Mouse (Mus musculus) neural tube, embryonic 15.5 days (tissue): Measurements from ENCODE around the gene Med4. TPM values are rescaled to one million over a fixed set of nuclear protein-coding genes. Genes with fewer than 3 reads are reported as not detected.

ENCODE experiments used
- ATAC-seq: fragments of 200-750 bp; cut with Nextera tagmentation; 2 replicates; pipeline ENCODE4 v1.8.0; 2017; ENCODE audit warnings: mild to moderate bottlenecking, moderate TSS enrichment, moderate library complexity; ENCODE audit not compliant: low FRiP score
- H3K27ac ChIP-seq: fragments of 300-500 bp; sonication (generic); replicated peaks from 2 replicates; pipeline ENCODE4 v1.5.1; 2015; ENCODE audit warnings: mild to moderate bottlenecking, inconsistent platforms
- H3K27me3 ChIP-seq: fragments of 300-500 bp; sonication (generic); replicated peaks from 2 replicates; pipeline ENCODE4 v1.6.1; 2015; ENCODE audit warnings: inconsistent platforms
- H3K36me3 ChIP-seq: fragments of 300-500 bp; sonication (generic); 2 replicates; pipeline ENCODE4 v1.6.1; 2015; ENCODE audit warnings: inconsistent platforms
- H3K4me1 ChIP-seq: fragments of 300-500 bp; sonication (generic); 2 replicates; pipeline ENCODE4 v1.6.1; 2015; ENCODE audit warnings: inconsistent platforms
- H3K4me2 ChIP-seq: fragments of 300-500 bp; sonication (generic); 2 replicates; pipeline ENCODE4 v1.6.1; 2015; ENCODE audit warnings: inconsistent platforms, mild to moderate bottlenecking, moderate library complexity
- H3K4me3 ChIP-seq: fragments of 300-500 bp; sonication (generic); replicated peaks from 2 replicates; pipeline ENCODE4 v1.5.1; 2015; ENCODE audit warnings: mild to moderate bottlenecking, inconsistent platforms
- H3K9ac ChIP-seq: fragments of 300-500 bp; sonication (generic); replicated peaks from 2 replicates; pipeline ENCODE4 v1.6.1; 2015; ENCODE audit warnings: mild to moderate bottlenecking, inconsistent platforms
- H3K9me3 ChIP-seq: fragments of 300-500 bp; sonication (generic); replicated peaks from 2 replicates; pipeline ENCODE4 v1.6.1; 2016; ENCODE audit warnings: inconsistent platforms
- WGBS: fragments of 180-500 bp; shearing (Covaris S2); methylation state at CpG from one replicate; pipeline ENCODE4 v1.1.7; 2015; ENCODE audit warnings: mixed read lengths; 5-methylcytosine and 5-hydroxymethylcytosine counted together
- polyA plus RNA-seq: library from polyadenylated mRNA; unstranded; fragments of >200 nt; fragmentation: Nextera tagmentation; extraction: Ambion mirVana; gene quantifications from 2 replicates; pipeline ENCODE4 v1.2.1, GENCODE M21; 2015

Gene Med4
- 79.9 and 81.6 TPM in 2 replicates for polyA plus RNA-seq

- under 1% methylated on average over 41 of the region's 41 CpGs for WGBS
- Histone ChIP-seq H3K9ac (peak within 1 kb of the TSS; percentile 84), H3K27ac (peak within 1 kb of the TSS; percentile 67; the same call in 1 of the 2 replicates), H3K4me1 (peaks cover 25% of the 10 kb centered on the region), H3K4me2 (peak within 1 kb of the TSS; percentile 90), H3K9me3 (no peaks in the 10 kb centered on the region), H3K4me3 (peak within 1 kb of the TSS; percentile 65), H3K27me3 (no peaks in the 10 kb centered on the region), H3K36me3 (peaks cover 13% of the 10 kb centered on the region)
- ATAC-seq, result peak; percentile 97
Measured at GRCm38 (mm10) chr14:73509765-73510423, at the start of gene Med4. Gene Med4, plus strand, starts transcription at chr14:73510025.

DNA sequence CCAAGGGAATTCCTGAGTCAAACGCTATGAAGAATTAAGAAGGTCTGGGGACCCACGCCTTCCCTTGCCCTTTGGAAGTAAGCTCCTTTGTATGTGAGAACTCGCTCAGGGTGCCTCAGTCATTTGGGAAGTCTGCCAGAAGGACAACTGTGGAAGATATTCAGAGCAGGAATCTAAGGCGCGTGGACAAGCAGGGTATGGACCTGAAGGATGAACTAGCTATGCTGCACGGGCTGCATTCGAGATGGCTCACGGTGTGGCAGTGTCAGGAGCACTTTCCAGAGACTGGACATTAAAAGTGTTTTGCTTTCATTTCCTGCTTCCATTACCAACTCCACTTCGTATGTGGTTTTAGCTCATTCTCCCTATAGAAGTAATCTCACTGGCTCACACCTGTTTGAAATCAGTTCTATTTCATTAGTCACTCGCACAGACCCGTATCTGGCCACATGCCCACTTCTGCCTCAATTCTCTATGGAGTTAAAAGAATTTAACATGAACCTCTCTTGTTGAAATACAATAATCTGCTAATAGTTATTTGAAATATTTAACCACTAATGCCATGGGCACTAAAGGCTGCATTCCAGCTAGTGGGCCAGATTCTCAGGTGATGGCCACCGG is 49.2 kb upstream of the Med4 start:
- ATAC-seq, result no peak
- H3K27me3 ChIP-seq, result no peaks in the 10 kb centered on the region
- H3K27ac ChIP-seq, result no peak overlapping the region
- no peak overlapping the region for H3K4me2 ChIP-seq
- no peaks in the 10 kb centered on the region for H3K4me1 ChIP-seq
- H3K9me3 ChIP-seq, result no peaks in the 10 kb centered on the region
- H3K9ac ChIP-seq, result no peak overlapping the region
- H3K36me3 ChIP-seq, result no peaks in the 10 kb centered on the region
- 82% methylated on average over 12 of the region's 12 CpGs for WGBS
- H3K4me3 ChIP-seq, result no peak overlapping the region

- Histone ChIP-seq H3K27ac (no peak overlapping the region), H3K9me3 (no peaks in the 10 kb centered on the region), H3K27me3 (no peaks in the 10 kb centered on the region), H3K4me3 (no peak overlapping the region), H3K9ac (no peak overlapping the region), H3K4me2 (no peak overlapping the region), H3K36me3 (no peaks in the 10 kb centered on the region), H3K4me1 (no peaks in the 10 kb centered on the region)
- no peak for ATAC-seq
- 86% methylated on average over 4 of the region's 4 CpGs for WGBS
Measured at GRCm38 (mm10) chr14:73462211-73462610, 47.6 kb upstream of the Med4 start.

DNA sequence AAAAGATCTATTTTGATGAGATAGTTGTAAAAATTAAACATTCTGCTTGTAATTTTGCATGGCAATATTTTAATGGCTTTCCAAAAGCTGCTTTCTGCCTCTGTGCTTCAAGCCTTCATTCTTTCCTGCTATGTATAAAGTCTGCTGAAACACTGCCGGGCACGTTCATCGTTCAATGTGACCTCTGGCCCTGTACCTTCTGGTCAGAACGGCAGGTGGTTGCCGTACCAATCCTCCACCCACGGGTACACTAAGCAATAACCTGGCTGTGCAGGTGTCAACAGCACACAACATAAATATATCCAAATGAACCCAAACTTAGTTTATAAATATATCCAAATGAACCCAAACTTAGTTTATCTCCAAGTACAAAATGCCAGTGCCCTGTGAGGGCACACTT is 42.1 kb upstream of the Med4 start:
- Histone ChIP-seq H3K4me1 (peaks cover 6% of the 10 kb centered on the region), H3K9ac (no peak overlapping the region), H3K36me3 (no peaks in the 10 kb centered on the region), H3K4me2 (no peak overlapping the region), H3K9me3 (no peaks in the 10 kb centered on the region), H3K27me3 (no peaks in the 10 kb centered on the region), H3K4me3 (no peak overlapping the region), H3K27ac (no peak overlapping the region)
- no peak for ATAC-seq
- WGBS, result 82% methylated on average over 6 of the region's 6 CpGs

GRCm38 (mm10) chr14:73469506-73469905 is 40.3 kb upstream of the Med4 start:
- Histone ChIP-seq H3K9ac (no peak overlapping the region), H3K27ac (no peak overlapping the region), H3K27me3 (no peaks in the 10 kb centered on the region), H3K9me3 (no peaks in the 10 kb centered on the region), H3K4me3 (no peak overlapping the region), H3K4me1 (peaks cover 12% of the 10 kb centered on the region), H3K36me3 (no peaks in the 10 kb centered on the region), H3K4me2 (no peak overlapping the region)
- ATAC-seq, result no peak
- whole genome bisulfite sequencing, result 70% methylated on average over 7 of the region's 7 CpGs

DNA sequence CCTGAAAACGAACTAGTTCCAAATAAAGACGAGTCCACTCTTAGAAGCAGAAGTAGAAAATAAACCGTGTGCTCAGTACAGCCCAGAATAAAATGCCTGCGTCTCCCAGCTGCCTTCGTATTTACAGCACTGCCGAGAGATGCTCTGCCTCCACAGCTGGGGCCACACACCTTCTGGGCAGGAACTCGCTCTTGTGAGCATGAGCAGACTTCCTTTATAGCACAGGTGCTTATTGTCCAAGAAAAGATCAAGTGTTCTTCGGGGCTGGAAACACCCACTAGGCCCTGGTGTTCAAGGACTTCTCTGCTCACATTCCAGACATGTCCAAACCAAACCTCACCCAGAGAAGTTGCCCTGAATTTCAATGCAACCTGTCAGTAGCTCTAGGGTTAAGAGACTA is 39.2 kb upstream of the Med4 start:
- H3K9me3 ChIP-seq, result no peaks in the 10 kb centered on the region
- ATAC-seq, result no peak
- H3K4me3 ChIP-seq, result no peak overlapping the region
- no peak overlapping the region for H3K4me2 ChIP-seq
- no peak overlapping the region for H3K27ac ChIP-seq
- H3K36me3 ChIP-seq, result no peaks in the 10 kb centered on the region
- WGBS, result 67% methylated on average over 8 of the region's 8 CpGs
- H3K4me1 ChIP-seq, result peaks cover 17% of the 10 kb centered on the region
- no peak overlapping the region for H3K9ac ChIP-seq
- H3K27me3 ChIP-seq, result no peaks in the 10 kb centered on the region

DNA sequence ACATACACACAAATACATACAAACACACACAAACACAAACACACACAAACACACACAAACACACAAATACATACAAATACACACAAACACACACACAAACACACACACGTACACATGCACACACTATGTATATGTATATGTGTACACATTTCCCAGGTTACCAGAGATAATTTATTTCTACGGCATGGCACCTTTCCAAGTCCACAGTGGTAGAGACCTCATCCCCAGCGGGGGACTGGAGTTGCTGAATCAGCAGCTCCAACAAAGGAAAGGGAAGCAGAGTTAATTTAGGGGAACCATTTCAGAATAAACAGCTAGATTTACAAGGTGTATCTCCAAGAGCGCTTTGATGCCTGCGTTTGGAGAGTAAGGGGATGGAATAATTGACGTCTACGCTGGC is 37.6 kb upstream of the Med4 start:
- H3K9me3 ChIP-seq, result no peaks in the 10 kb centered on the region
- no peak overlapping the region for H3K4me2 ChIP-seq
- 0 out of 2 replicates have a peak overlapping the region, but pooled peaks have one; percentile 5 for H3K27ac ChIP-seq
- no peaks in the 10 kb centered on the region for H3K27me3 ChIP-seq
- 23% methylated on average over 7 of the region's 7 CpGs for WGBS
- no peak for ATAC-seq
- no peaks in the 10 kb centered on the region for H3K36me3 ChIP-seq
- no peak overlapping the region for H3K9ac ChIP-seq
- H3K4me1 ChIP-seq, result peaks cover 20% of the 10 kb centered on the region
- no peak overlapping the region for H3K4me3 ChIP-seq

GRCm38 (mm10) chr14:73473670-73474460 is 36.0 kb upstream of the Med4 start:
- no peak overlapping the region for H3K4me2 ChIP-seq
- ATAC-seq, result no peak
- no peak overlapping the region for H3K4me3 ChIP-seq
- WGBS, result 57% methylated on average over 3 of the region's 3 CpGs
- no peaks in the 10 kb centered on the region for H3K9me3 ChIP-seq
- no peak overlapping the region for H3K9ac ChIP-seq
- H3K27ac ChIP-seq, result peak overlapping the region; percentile 69
- H3K4me1 ChIP-seq, result peaks cover 20% of the 10 kb centered on the region
- H3K27me3 ChIP-seq, result no peaks in the 10 kb centered on the region
- no peaks in the 10 kb centered on the region for H3K36me3 ChIP-seq

DNA sequence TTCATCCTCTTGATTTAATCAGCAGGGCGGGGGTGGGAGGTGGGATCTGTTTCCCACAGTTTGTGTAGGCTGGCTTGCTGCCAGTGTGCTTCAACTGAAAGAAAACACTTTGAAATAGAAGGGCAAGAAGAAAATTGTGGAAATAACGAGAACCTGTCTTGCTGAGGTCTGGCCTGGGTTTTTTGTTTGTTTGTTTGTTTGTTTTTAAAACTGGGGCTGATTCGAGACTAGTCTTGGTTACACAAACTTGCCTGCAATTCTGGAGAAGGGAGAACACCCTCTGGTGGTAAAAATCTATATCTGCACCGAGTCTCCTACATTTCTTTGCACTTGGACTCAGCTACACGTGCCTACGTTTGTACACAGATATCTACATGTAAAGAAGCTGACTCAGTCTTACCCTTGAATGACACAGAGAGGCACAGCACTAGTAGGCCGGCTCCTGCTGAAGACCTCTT is 35.2 kb upstream of the Med4 start:
- H3K36me3 ChIP-seq, result no peaks in the 10 kb centered on the region
- H3K27ac ChIP-seq, result peak overlapping the region; percentile 69
- no peak overlapping the region for H3K4me2 ChIP-seq
- no peak overlapping the region for H3K4me3 ChIP-seq
- 27% methylated on average over 7 of the region's 7 CpGs for WGBS
- H3K27me3 ChIP-seq, result no peaks in the 10 kb centered on the region
- peaks cover 20% of the 10 kb centered on the region for H3K4me1 ChIP-seq
- H3K9me3 ChIP-seq, result no peaks in the 10 kb centered on the region
- ATAC-seq, result peak; percentile 61; the same call in 1 of the 2 replicates
- H3K9ac ChIP-seq, result no peak overlapping the region

DNA sequence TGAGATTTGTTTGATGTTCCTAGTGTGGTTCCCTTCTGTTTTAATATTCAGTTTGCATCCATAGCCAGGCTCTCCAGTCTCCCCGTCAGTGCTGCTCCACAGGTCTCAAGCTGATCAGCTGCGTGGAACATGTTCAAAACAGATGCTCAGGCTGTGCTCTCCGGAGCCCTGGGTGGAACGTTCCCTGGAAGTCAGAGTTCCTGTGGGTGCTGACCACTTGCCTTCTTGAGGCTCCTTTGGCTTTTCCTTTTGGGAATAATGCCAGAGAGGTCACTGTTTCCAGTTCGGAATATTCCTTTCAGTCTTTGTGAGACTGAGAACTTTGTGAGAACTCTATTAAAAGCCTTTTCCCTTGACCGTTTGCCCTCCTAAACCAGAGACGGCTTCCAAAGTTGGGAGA is 34.3 kb upstream of the Med4 start:
- no peak for ATAC-seq
- Histone ChIP-seq H3K36me3 (no peaks in the 10 kb centered on the region), H3K9ac (no peak overlapping the region), H3K4me2 (no peak overlapping the region), H3K27me3 (no peaks in the 10 kb centered on the region), H3K27ac (no peak overlapping the region), H3K4me3 (no peak overlapping the region), H3K4me1 (peaks cover 20% of the 10 kb centered on the region), H3K9me3 (no peaks in the 10 kb centered on the region)
- 65% methylated on average over 7 of the region's 7 CpGs for WGBS

DNA sequence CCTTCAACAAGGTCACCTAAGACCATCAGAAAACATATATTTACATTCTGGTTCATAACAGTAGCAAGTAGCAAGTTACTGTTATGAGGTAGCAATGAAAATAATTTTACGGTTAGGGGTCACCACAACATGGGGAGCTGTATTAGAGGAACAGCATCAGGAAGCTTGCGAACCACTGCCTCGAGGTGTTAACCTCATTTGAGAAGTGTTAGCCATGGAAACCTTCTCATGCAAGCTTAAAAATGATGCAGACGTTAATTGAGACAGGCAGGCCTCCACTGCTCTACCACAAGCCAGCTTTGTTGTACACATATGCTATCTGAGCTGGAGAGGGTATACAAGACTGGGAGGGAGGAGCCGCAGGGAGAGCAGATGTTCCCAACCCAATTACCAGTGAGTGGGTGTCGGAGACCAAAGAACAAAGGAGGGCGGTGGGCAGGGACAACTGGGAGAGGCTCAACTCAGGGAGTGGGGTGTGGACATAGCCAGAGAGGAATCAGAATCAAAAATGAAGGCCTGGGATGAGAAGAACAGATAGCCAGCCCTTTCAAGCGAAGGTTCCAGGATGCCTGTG is 33.4 kb upstream of the Med4 start:
- Histone ChIP-seq H3K9ac (no peak overlapping the region), H3K27me3 (no peaks in the 10 kb centered on the region), H3K4me3 (no peak overlapping the region), H3K27ac (no peak overlapping the region), H3K36me3 (no peaks in the 10 kb centered on the region), H3K4me2 (no peak overlapping the region), H3K4me1 (peaks cover 20% of the 10 kb centered on the region), H3K9me3 (no peaks in the 10 kb centered on the region)
- 74% methylated on average over 8 of the region's 8 CpGs for WGBS
- ATAC-seq, result no peak
